Mouse (Mus musculus) heart, embryonic 10.5 days (tissue): ENCODE data around the gene Sema6d. TPM values are rescaled to one million over a fixed set of nuclear protein-coding genes. Genes with fewer than 3 reads are reported as not detected.

Source experiments
- DNase-seq: peaks from one replicate; pipeline ENCODE4 v3.0.0-alpha.2; 2017; ENCODE audit warnings: low spot score
- H3K27ac ChIP-seq: fragments of 300-500 bp; sonication (generic); 2 replicates; pipeline ENCODE4 v1.5.1; 2016; ENCODE audit warnings: mild to moderate bottlenecking
- H3K27me3 ChIP-seq: fragments of 300-500 bp; sonication (generic); 2 replicates; pipeline ENCODE4 v1.6.1; 2016; ENCODE audit warnings: mild to moderate bottlenecking; ENCODE audit not compliant: poor library complexity, insufficient read depth, severe bottlenecking
- H3K36me3 ChIP-seq: fragments of 300-500 bp; sonication (generic); 2 replicates; pipeline ENCODE4 v1.6.1; 2016; ENCODE audit warnings: mild to moderate bottlenecking, moderate library complexity
- H3K4me1 ChIP-seq: fragments of 300-500 bp; sonication (generic); 2 replicates; pipeline ENCODE4 v1.6.1; 2016; ENCODE audit warnings: mild to moderate bottlenecking
- H3K4me3 ChIP-seq: fragments of 300-500 bp; sonication (generic); 2 replicates; pipeline ENCODE4 v1.5.1; 2016; ENCODE audit warnings: mild to moderate bottlenecking, moderate library complexity
- H3K9me3 ChIP-seq: fragments of 300-500 bp; sonication (generic); 2 replicates; pipeline ENCODE4 v1.6.1; 2016; ENCODE audit warnings: mild to moderate bottlenecking, moderate library complexity
- WGBS: fragments of 180-500 bp; shearing (Covaris S2); methylation state at CpG from one replicate; pipeline ENCODE4 v1.1.7; 2016; 5-methylcytosine and 5-hydroxymethylcytosine counted together
- polyA plus RNA-seq: library from polyadenylated mRNA; unstranded; fragments of >200 nt; fragmentation: Nextera tagmentation; extraction: Ambion mirVana; gene quantifications from 2 replicates; pipeline ENCODE4 v1.2.1, GENCODE M21; 2016

Sema6d gene
- polyA plus RNA-seq, 1 experiment from 2014 or later = 17.0 TPM

DNA sequence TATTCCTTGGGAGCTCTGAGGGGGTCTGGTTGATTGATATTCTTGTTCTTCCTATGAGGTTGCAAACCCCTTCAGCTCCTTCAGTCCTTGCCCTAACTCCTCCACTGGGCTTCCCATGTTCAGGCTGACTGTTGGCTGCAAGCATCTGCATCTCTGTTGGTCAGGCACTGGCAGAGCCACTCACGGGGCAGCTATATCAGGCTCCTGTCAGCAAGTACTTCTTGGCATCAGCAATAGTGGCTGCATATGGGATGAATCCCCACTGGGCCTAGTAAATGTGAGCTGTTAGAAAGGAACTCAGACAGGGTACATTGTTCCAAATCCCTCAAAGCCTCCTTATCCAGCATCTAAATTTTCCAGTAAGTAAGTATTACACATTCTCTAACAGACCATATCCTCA is 30.6 kb downstream of the Sema6d start:
- Histone ChIP-seq H3K27me3 (no peaks in the 10 kb centered on the region), H3K9me3 (no peaks in the 10 kb centered on the region), H3K4me1 (peaks cover 6% of the 10 kb centered on the region; the same call in 1 of the 2 replicates), H3K36me3 (no peaks in the 10 kb centered on the region), H3K4me3 (no peak overlapping the region), H3K27ac (no peak overlapping the region)
- 27% methylated on average over 1 of the region's 1 CpGs for WGBS
- DNase-seq = peak; percentile 82

DNA sequence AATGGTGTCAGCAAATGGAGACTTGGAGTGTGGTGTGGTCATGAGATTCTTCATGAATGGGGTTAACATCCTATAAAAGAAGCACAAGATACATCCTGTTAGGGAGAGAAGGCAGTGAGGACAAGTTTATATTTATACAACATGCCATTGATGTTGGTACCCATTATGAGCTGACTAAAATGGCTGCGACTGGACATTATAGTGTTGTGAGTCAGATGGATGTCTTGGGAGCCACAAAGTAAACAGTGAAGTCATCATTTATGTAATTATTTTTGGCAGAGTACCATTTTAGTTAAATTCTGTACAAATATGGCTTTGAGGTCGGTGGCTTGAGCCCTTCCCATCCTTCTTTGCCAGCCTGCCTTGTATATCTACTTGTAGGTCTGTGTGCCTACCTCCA is 31.8 kb downstream of the Sema6d start:
- H3K36me3 ChIP-seq = no peaks in the 10 kb centered on the region
- no peak overlapping the region for H3K27ac ChIP-seq
- H3K4me3 ChIP-seq = no peak overlapping the region
- no peak for DNase-seq
- H3K4me1 ChIP-seq = peaks cover 9% of the 10 kb centered on the region; the same call in 1 of the 2 replicates
- no peaks in the 10 kb centered on the region for H3K27me3 ChIP-seq
- H3K9me3 ChIP-seq = no peaks in the 10 kb centered on the region
- WGBS = 76% methylated on average over 2 of the region's 2 CpGs

DNA sequence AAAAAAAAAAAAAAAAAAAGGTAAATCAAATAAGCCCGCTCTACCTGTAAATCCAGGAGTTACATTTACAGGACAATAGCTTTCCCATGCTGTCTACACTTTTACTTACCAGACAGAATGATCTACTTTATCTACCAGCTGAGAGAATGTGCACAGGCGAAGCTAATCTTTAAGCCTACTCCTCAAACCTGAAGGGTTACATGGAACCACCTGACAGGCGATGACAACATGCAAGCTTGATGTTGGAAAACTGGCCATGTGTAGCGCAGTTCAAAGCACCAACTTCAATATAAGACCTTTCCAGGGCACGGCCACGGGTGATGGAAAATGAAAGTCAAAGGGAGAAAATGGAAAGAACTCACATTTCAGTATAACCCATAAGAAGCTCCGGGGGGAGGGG is 35.7 kb downstream of the Sema6d start:
- WGBS = 55% methylated on average over 7 of the region's 7 CpGs
- no peaks in the 10 kb centered on the region for H3K27me3 ChIP-seq
- peak; percentile 75 for DNase-seq
- no peaks in the 10 kb centered on the region for H3K36me3 ChIP-seq
- H3K4me1 ChIP-seq = peaks cover 14% of the 10 kb centered on the region; the same call in 1 of the 2 replicates
- H3K9me3 ChIP-seq = no peaks in the 10 kb centered on the region
- H3K4me3 ChIP-seq = no peak overlapping the region
- H3K27ac ChIP-seq = no peak overlapping the region

DNA sequence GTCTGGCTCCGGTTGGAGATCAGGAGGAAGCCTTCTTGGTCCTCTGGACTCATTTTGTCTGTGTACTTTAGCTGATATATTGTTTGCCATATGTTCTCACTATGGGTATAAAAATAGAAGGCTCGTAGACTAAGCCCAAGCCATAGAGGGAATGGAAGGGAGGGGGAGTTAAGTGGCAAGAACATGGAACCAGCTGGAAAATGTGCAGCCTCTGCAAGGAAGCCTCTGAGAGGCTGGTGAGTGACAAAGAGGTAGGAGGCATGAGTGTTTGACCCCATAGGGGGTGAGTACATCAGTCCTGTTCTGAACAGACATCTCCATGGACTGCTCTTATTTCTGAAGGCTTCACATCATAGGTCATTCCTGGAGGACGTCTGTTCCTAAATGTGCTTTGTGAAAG is 37.1 kb downstream of the Sema6d start:
- Histone ChIP-seq H3K27me3 (no peaks in the 10 kb centered on the region), H3K36me3 (no peaks in the 10 kb centered on the region), H3K9me3 (no peaks in the 10 kb centered on the region), H3K4me3 (no peak overlapping the region), H3K4me1 (peaks cover 14% of the 10 kb centered on the region; the same call in 1 of the 2 replicates), H3K27ac (peak overlapping the region; percentile 52; the same call in 1 of the 2 replicates)
- DNase-seq = peak; percentile 77
- 27% methylated on average over 3 of the region's 3 CpGs for WGBS

DNA sequence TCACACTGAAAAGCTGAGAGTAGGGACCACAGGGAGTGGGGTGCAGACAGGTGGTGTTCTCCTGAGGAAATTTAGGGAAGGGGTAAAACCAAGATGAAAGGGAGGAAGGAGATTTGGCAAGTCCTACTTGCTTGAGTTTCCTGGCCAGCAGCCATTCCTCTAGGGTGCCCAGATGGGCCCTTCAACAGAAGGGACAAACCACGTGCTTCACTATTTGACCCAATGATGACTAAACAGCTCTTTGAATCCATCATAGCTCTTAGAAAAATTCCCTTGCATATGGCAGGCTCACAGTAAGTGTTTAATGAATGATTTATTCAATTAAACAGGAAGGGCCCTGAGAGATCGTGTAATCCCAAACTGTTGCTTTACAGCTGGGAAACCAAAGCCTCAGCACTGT is 41.1 kb downstream of the Sema6d start:
- WGBS = 91% methylated on average over 2 of the region's 2 CpGs
- Histone ChIP-seq H3K27ac (no peak overlapping the region), H3K4me1 (peaks cover 17% of the 10 kb centered on the region; the same call in 1 of the 2 replicates)

DNA sequence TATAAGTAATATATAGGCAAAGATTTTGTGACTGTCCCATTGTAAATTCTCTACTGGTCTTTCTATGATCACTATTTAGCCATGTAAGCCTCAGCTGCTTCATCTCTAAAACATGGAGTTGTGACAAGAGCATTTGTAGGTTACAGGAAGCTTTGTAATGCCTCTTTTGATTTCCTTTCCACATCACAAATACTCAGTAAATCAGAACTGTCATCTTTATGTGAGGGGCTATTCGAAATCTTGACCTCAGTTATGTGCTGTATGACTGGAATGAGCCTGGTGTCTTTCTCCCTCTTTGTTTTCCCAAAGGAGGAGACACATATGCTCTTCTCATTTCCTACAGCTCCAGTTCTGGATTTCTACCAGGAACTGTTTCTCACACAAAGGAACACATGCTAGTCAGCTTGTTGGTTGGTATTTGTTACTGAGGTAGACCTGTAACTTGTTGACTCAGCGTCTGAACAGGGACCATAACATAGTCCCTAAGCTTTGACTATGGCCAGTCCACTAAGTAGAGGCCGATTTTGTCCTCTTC is 51.8 kb downstream of the Sema6d start:
- Histone ChIP-seq H3K27ac (no peak overlapping the region), H3K4me1 (peaks cover 5% of the 10 kb centered on the region; the same call in 1 of the 2 replicates), H3K36me3 (no peaks in the 10 kb centered on the region), H3K4me3 (no peak overlapping the region), H3K27me3 (no peaks in the 10 kb centered on the region), H3K9me3 (no peaks in the 10 kb centered on the region)
- no peak for DNase-seq
- 80% methylated on average over 3 of the region's 3 CpGs for WGBS

More for the DNA sequence above, 41.1 kb downstream of the Sema6d start:
- DNase-seq = no peak
- H3K27me3 ChIP-seq = no peaks in the 10 kb centered on the region
- H3K36me3 ChIP-seq = no peaks in the 10 kb centered on the region
- H3K4me3 ChIP-seq = no peak overlapping the region
- H3K9me3 ChIP-seq = no peaks in the 10 kb centered on the region

DNA sequence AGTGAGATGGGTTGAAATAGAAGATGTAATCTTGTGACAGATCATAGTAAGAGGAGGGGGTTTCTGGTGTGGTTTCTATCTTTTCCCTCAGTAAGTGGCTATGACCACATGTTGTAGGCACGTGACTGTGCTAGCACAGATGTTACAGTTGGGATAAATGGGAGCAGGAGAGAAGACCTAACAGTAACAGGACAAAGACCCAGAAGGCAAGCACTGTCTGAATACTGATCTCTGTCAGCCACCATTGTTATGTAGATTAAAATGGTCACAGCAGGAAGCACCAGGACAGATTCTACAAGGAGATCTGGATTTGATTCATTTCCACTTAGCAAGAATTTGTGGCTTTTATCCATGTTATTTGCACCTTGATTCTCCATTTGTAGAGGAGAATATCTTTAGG is 55.8 kb downstream of the Sema6d start:
- H3K27me3 ChIP-seq = no peaks in the 10 kb centered on the region
- H3K36me3 ChIP-seq = no peaks in the 10 kb centered on the region
- no peak for DNase-seq
- no peaks in the 10 kb centered on the region for H3K9me3 ChIP-seq
- no peaks in the 10 kb centered on the region for H3K4me1 ChIP-seq
- H3K27ac ChIP-seq = no peak overlapping the region
- 28% methylated on average over 1 of the region's 1 CpGs for WGBS
- no peak overlapping the region for H3K4me3 ChIP-seq

DNA sequence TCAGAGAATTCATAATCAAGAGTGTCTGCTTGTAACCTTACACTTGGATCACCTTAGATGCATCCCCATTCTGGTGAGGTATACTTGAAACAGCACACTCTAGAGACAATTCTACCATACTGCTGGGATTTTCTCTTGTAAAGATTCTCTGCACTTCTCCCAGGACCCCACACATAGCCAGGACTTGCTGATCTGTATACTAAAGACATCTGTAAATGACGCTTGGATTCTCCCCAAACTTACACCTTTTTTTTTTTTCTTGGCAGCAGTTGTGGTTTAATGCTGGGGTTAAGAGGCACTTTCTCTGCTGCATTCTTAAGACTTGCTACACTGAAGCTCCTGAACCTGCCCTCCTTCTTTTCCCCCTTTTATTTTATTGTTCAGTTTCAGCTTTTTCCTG is 68.4 kb downstream of the Sema6d start:
- Histone ChIP-seq H3K27ac (no peak overlapping the region), H3K4me3 (no peak overlapping the region), H3K9me3 (no peaks in the 10 kb centered on the region), H3K36me3 (no peaks in the 10 kb centered on the region), H3K4me1 (no peaks in the 10 kb centered on the region), H3K27me3 (no peaks in the 10 kb centered on the region)
- DNase-seq = no peak
- 53% methylated on average over 1 of the region's 1 CpGs for WGBS

DNA sequence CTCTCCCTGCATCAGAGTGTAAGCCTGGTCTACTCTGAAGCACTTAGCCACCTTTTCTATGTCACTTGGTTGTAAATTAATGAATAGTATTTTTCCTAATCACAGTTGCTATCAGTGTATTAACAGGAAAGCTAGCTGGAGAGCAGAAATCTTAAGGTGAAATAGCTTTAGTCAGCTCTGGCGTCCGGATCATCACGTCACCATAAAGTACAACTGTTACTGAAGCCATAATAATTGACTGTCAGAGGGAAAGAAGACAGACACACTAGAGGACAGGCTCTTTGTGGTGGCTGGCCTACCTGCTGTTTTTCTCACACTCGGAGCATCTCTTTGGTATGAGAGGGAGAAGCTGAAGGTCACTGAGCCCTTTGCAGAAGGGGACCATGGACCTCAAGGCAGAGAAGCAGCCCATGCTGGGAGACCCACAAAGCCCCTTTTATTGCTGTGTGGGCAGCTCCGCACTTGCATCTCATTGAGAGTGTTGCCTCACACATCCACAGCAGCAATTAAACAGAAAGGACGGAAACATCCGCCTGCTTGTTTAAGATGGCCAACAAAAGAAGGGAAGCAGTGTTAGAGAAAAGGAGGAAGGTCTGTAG is 72.3 kb downstream of the Sema6d start:
- 74% methylated on average over 7 of the region's 7 CpGs for WGBS
- no peak for DNase-seq

DNA sequence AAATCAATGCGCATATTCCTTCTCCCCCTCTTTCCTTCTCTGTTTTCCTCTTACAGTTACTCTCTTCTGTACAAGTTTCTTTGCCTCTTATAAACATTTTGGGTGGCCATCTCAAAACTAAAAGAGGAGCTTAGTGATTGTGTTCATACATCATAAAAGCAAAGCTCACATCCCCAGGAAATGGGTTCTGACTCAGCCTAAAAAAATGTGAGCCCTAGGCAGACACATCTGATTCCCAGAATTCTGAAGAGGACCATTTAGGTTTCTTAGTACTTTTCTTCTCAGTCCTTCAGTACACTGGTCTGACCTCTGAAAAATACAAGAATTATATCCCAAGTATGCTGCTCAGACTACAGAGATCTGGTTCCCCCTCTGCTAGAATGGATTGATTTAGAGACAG is 78.6 kb downstream of the Sema6d start:
- 95% methylated on average over 1 of the region's 1 CpGs for WGBS
- Histone ChIP-seq H3K9me3 (no peaks in the 10 kb centered on the region), H3K4me1 (no peaks in the 10 kb centered on the region), H3K27ac (no peak overlapping the region), H3K36me3 (no peaks in the 10 kb centered on the region), H3K27me3 (no peaks in the 10 kb centered on the region), H3K4me3 (no peak overlapping the region)
- no peak for DNase-seq

More for the DNA sequence above, 72.3 kb downstream of the Sema6d start:
- Histone ChIP-seq H3K4me3 (no peak overlapping the region), H3K27ac (no peak overlapping the region), H3K9me3 (no peaks in the 10 kb centered on the region), H3K27me3 (no peaks in the 10 kb centered on the region), H3K4me1 (no peaks in the 10 kb centered on the region), H3K36me3 (no peaks in the 10 kb centered on the region)

DNA sequence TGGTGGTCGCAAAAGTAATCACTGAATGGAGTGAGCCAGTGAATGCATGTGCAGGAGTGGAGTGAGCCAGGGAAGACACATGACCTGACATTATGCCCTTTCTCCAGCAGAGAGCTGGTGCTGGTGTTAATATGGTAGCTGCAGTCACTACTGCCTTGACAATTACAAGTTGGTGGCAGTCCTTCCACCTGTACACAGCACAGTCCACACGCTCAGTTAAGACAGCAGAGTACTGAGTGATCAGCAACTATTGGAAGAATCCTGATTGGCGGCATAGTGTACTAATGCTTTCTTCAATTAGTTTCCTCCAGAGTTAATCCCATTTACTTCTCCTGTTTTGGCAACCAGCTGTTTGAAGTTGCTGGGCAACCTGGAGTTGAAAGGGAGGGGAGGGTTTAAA is 81.9 kb downstream of the Sema6d start:
- H3K4me1 ChIP-seq = no peaks in the 10 kb centered on the region
- 72% methylated on average over 3 of the region's 3 CpGs for WGBS
- no peaks in the 10 kb centered on the region for H3K36me3 ChIP-seq
- no peak overlapping the region for H3K4me3 ChIP-seq
- no peaks in the 10 kb centered on the region for H3K9me3 ChIP-seq
- no peak overlapping the region for H3K27ac ChIP-seq
- no peaks in the 10 kb centered on the region for H3K27me3 ChIP-seq
- no peak for DNase-seq

DNA sequence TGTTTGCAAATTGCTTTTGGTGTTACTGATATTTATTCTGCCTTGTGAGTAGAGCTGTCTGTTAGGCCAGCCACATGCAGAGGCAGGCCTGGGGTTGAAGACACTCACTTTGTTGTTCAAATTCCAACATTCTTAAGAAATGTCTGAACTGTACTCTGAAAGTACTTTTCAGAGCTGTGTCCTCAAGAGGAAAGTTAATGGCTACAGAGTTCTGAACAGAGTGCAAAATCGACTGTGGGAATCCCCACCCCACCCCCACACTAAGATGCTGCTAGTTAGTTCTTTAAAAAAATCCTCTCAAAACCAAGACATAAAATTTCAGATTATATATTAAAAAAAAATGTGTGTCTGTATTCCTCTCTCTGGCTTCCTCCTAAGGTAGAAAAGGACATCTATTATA is 86.5 kb downstream of the Sema6d start:
- no peaks in the 10 kb centered on the region for H3K4me1 ChIP-seq
- 37% methylated on average over 1 of the region's 1 CpGs for WGBS
- H3K9me3 ChIP-seq = no peaks in the 10 kb centered on the region
- no peak overlapping the region for H3K27ac ChIP-seq
- H3K4me3 ChIP-seq = no peak overlapping the region
- H3K36me3 ChIP-seq = no peaks in the 10 kb centered on the region
- no peak for DNase-seq
- no peaks in the 10 kb centered on the region for H3K27me3 ChIP-seq

DNA sequence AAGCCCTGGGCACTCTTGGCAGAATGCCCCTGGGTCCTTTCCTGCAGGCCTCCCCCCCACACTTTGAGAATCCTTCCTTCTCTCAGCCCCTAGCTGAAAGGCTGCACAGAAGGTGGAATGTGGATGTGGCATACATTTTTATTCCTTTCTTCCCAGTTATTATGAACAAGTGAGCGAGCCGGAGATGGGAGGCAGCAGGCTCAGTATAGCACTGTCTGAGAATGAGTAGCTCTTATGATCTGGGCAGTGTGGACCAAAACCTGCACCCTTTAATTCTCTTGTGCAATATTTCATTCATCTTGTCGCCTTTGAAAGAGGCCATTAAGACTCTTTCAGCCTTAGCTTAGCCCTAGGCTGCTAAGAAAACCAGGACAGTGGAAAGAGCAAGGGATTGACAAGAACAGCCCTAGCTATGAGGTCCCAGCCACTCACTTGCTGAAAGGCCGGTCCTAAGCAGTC is 87.0 kb downstream of the Sema6d start:
- no peak for DNase-seq
- Histone ChIP-seq H3K27ac (no peak overlapping the region), H3K9me3 (no peaks in the 10 kb centered on the region), H3K27me3 (no peaks in the 10 kb centered on the region), H3K4me1 (no peaks in the 10 kb centered on the region), H3K4me3 (no peak overlapping the region), H3K36me3 (no peaks in the 10 kb centered on the region)
- 80% methylated on average over 4 of the region's 4 CpGs for WGBS

DNA sequence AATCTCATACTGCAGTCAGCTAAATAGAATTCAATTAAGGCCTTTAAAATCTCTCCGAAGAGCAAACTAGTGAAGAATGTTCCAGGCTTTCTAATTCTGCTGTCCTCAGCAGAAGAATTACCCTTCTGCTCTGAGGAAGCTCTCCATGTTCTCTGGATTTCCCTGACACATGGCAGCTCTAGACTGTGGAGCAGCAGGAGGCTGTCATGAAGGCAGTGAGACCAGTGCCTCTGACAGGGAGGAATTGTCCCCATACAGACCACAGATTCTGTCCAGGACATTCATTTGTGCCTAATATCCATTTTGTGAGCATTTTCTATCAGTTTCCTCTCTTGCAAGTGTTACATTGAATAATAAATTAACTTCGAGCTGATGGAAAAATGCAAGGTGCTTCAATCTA is 99.5 kb downstream of the Sema6d start:
- no peaks in the 10 kb centered on the region for H3K27me3 ChIP-seq
- 79% methylated on average over 2 of the region's 2 CpGs for WGBS
- no peak for DNase-seq

More for the DNA sequence above, 99.5 kb downstream of the Sema6d start:
- 0 out of 2 replicates have a peak, but pooled peaks cover 2% of the 10 kb centered on the region for H3K4me1 ChIP-seq
- no peak overlapping the region for H3K27ac ChIP-seq
- H3K9me3 ChIP-seq = no peaks in the 10 kb centered on the region
- H3K36me3 ChIP-seq = no peaks in the 10 kb centered on the region
- H3K4me3 ChIP-seq = no peak overlapping the region
